Mouse (Mus musculus) forebrain, embryonic 16.5 days (tissue): ENCODE measurements around the gene Usp22. TPM values are rescaled to one million over a fixed set of nuclear protein-coding genes. Genes with fewer than 3 reads are reported as not detected.

Experiments
- ATAC-seq: fragments of 200-750 bp; cut with Nextera tagmentation; 2 replicates; pipeline ENCODE4 v1.8.0; 2017; ENCODE audit warnings: mild to moderate bottlenecking, moderate library complexity
- H3K27ac ChIP-seq: fragments of 300-500 bp; sonication (generic); 2 replicates; pipeline ENCODE4 v1.5.1; 2014; ENCODE audit warnings: low read length, control low read depth
- H3K27me3 ChIP-seq: fragments of 300-500 bp; sonication (generic); replicated peaks from 2 replicates; pipeline ENCODE4 v1.6.1; 2014; ENCODE audit warnings: low read length; ENCODE audit not compliant: control insufficient read depth, insufficient read depth
- H3K36me3 ChIP-seq: fragments of 300-500 bp; sonication (generic); 2 replicates; pipeline ENCODE4 v1.6.1; 2014; ENCODE audit not compliant: control insufficient read depth, insufficient read depth
- H3K4me1 ChIP-seq: fragments of 300-500 bp; sonication (generic); replicated peaks from 2 replicates; pipeline ENCODE4 v1.6.1; 2014; ENCODE audit warnings: low read length; ENCODE audit not compliant: control insufficient read depth, insufficient read depth
- H3K4me2 ChIP-seq: fragments of 300-500 bp; sonication (generic); 2 replicates; pipeline ENCODE4 v1.6.1; 2014; ENCODE audit warnings: mild to moderate bottlenecking, low read length, control low read depth
- H3K4me3 ChIP-seq: fragments of 300-500 bp; sonication (generic); replicated peaks from 2 replicates; pipeline ENCODE4 v1.5.1; 2014; ENCODE audit warnings: mild to moderate bottlenecking, low read length, control low read depth
- H3K9ac ChIP-seq: fragments of 300-500 bp; sonication (generic); replicated peaks from 2 replicates; pipeline ENCODE4 v1.6.1; 2014; ENCODE audit warnings: low read depth, low read length, control low read depth
- H3K9me3 ChIP-seq: fragments of 300-500 bp; sonication (generic); 2 replicates; pipeline ENCODE4 v1.6.1; 2016; ENCODE audit warnings: low read length; ENCODE audit not compliant: control insufficient read depth
- WGBS: fragments of 180-500 bp; shearing (Covaris S2); extraction: QIAGEN DNeasy Blood & Tissue Kit; methylation state at CpG from one replicate; pipeline ENCODE4 v1.1.7; 2014; 5-methylcytosine and 5-hydroxymethylcytosine counted together
- polyA plus RNA-seq: library from polyadenylated mRNA; unstranded; fragments of >200 nt; fragmentation: Nextera tagmentation; extraction: Ambion mirVana; gene quantifications from 2 replicates; pipeline ENCODE4 v1.2.1, GENCODE M21; 2015

The Usp22 gene
- polyA plus RNA-seq, 1 experiment from 2014 or later, result 479 TPM

GRCm38 (mm10) chr11:61207487-61208246 is 32.8 kb upstream of the Usp22 start, which contains the start of gene Aldh3a1:
Aldh3a1 (plus strand) TSS chr11:61207537.
- no peaks in the 10 kb centered on the region for H3K27me3 ChIP-seq
- WGBS, result 75% methylated on average over 10 of the region's 10 CpGs
- H3K9me3 ChIP-seq, result no peaks in the 10 kb centered on the region
- no peak within 1 kb of the TSS for H3K9ac ChIP-seq
- H3K27ac ChIP-seq, result no peak within 1 kb of the TSS
- no peak within 1 kb of the TSS for H3K4me3 ChIP-seq
- H3K4me2 ChIP-seq, result no peak within 1 kb of the TSS
- H3K36me3 ChIP-seq, result no peaks in the 10 kb centered on the region
- no peak for ATAC-seq
- H3K4me1 ChIP-seq, result no peaks in the 10 kb centered on the region

- no peak overlapping the region for H3K4me3 ChIP-seq
- H3K36me3 ChIP-seq, result no peaks in the 10 kb centered on the region
- no peaks in the 10 kb centered on the region for H3K9me3 ChIP-seq
- H3K9ac ChIP-seq, result no peak overlapping the region
- H3K4me2 ChIP-seq, result no peak overlapping the region
- H3K27me3 ChIP-seq, result no peaks in the 10 kb centered on the region
- no peaks in the 10 kb centered on the region for H3K4me1 ChIP-seq
- WGBS, result 97% methylated on average over 3 of the region's 3 CpGs
- no peak overlapping the region for H3K27ac ChIP-seq
- ATAC-seq, result no peak
These were observed 31.3 kb upstream of the Usp22 start for GRCm38 (mm10) chr11:61206136-61206535.

- Histone ChIP-seq H3K4me2 (no peak overlapping the region), H3K4me3 (no peak overlapping the region), H3K27ac (no peak overlapping the region), H3K4me1 (no peaks in the 10 kb centered on the region), H3K9me3 (no peaks in the 10 kb centered on the region), H3K36me3 (no peaks in the 10 kb centered on the region), H3K27me3 (no peaks in the 10 kb centered on the region), H3K9ac (no peak overlapping the region)
- 89% methylated on average over 9 of the region's 10 CpGs for WGBS
- no peak for ATAC-seq
These were observed 30.5 kb upstream of the Usp22 start for GRCm38 (mm10) chr11:61205167-61205950.

GRCm38 (mm10) chr11:61202810-61203209 is 28.0 kb upstream of the Usp22 start:
- Histone ChIP-seq H3K27me3 (no peaks in the 10 kb centered on the region), H3K9ac (no peak overlapping the region), H3K4me3 (no peak overlapping the region), H3K9me3 (no peaks in the 10 kb centered on the region), H3K27ac (no peak overlapping the region), H3K36me3 (no peaks in the 10 kb centered on the region), H3K4me1 (peaks cover 4% of the 10 kb centered on the region; the same call in 1 of the 2 replicates), H3K4me2 (no peak overlapping the region)
- ATAC-seq, result no peak
- WGBS, result 81% methylated on average over 2 of the region's 2 CpGs

GRCm38 (mm10) chr11:61202186-61202585 is 27.3 kb upstream of the Usp22 start:
- WGBS, result 58% methylated on average over 6 of the region's 6 CpGs
- no peak overlapping the region for H3K9ac ChIP-seq
- no peak overlapping the region for H3K27ac ChIP-seq
- H3K9me3 ChIP-seq, result no peaks in the 10 kb centered on the region
- H3K4me2 ChIP-seq, result no peak overlapping the region
- ATAC-seq, result no peak
- no peaks in the 10 kb centered on the region for H3K36me3 ChIP-seq
- H3K4me1 ChIP-seq, result peaks cover 4% of the 10 kb centered on the region; the same call in 1 of the 2 replicates
- H3K27me3 ChIP-seq, result no peaks in the 10 kb centered on the region
- H3K4me3 ChIP-seq, result no peak overlapping the region

- Histone ChIP-seq H3K36me3 (no peaks in the 10 kb centered on the region), H3K9me3 (no peaks in the 10 kb centered on the region), H3K27me3 (no peaks in the 10 kb centered on the region), H3K4me2 (no peak overlapping the region), H3K9ac (no peak overlapping the region), H3K4me1 (peaks cover 4% of the 10 kb centered on the region; the same call in 1 of the 2 replicates), H3K4me3 (no peak overlapping the region), H3K27ac (no peak overlapping the region)
- ATAC-seq, result no peak
- 56% methylated on average over 4 of the region's 4 CpGs for WGBS
These were observed 24.9 kb upstream of the Usp22 start for GRCm38 (mm10) chr11:61199620-61200362.

GRCm38 (mm10) chr11:61197935-61198334 is 23.1 kb upstream of the Usp22 start:
- Histone ChIP-seq H3K9me3 (no peaks in the 10 kb centered on the region), H3K9ac (no peak overlapping the region), H3K36me3 (no peaks in the 10 kb centered on the region), H3K4me1 (peaks cover 4% of the 10 kb centered on the region; the same call in 1 of the 2 replicates), H3K27ac (no peak overlapping the region), H3K4me3 (no peak overlapping the region), H3K27me3 (no peaks in the 10 kb centered on the region; the same call in 1 of the 2 replicates), H3K4me2 (no peak overlapping the region)
- ATAC-seq, result no peak

GRCm38 (mm10) chr11:61196616-61197353 is 21.9 kb upstream of the Usp22 start:
- no peak overlapping the region for H3K4me3 ChIP-seq
- no peaks in the 10 kb centered on the region for H3K9me3 ChIP-seq
- H3K9ac ChIP-seq, result no peak overlapping the region
- no peaks in the 10 kb centered on the region for H3K36me3 ChIP-seq
- H3K27me3 ChIP-seq, result no peaks in the 10 kb centered on the region; the same call in 1 of the 2 replicates
- 86% methylated on average over 14 of the region's 14 CpGs for WGBS
- peaks cover 4% of the 10 kb centered on the region; the same call in 1 of the 2 replicates for H3K4me1 ChIP-seq
- no peak overlapping the region for H3K27ac ChIP-seq
- no peak overlapping the region for H3K4me2 ChIP-seq
- no peak for ATAC-seq
